Mouse (Mus musculus) gastrocnemius, postnatal 4 days (tissue): ENCODE measurements at regions not wholly inside any gene's neighbourhood (a gene's known extent, or its start where the extent isn't known, plus 50 kb on each side); places are given as distances from the start of the nearest gene placed in this dataset.

ENCODE experiments used
- DNase-seq, 2 experiments: peaks; one replicate each; pipeline ENCODE4 v3.0.0; 2021 to 2022; ENCODE audit warnings: low spot score in 2 of 2, mixed read lengths in 2 of 2

DNA sequence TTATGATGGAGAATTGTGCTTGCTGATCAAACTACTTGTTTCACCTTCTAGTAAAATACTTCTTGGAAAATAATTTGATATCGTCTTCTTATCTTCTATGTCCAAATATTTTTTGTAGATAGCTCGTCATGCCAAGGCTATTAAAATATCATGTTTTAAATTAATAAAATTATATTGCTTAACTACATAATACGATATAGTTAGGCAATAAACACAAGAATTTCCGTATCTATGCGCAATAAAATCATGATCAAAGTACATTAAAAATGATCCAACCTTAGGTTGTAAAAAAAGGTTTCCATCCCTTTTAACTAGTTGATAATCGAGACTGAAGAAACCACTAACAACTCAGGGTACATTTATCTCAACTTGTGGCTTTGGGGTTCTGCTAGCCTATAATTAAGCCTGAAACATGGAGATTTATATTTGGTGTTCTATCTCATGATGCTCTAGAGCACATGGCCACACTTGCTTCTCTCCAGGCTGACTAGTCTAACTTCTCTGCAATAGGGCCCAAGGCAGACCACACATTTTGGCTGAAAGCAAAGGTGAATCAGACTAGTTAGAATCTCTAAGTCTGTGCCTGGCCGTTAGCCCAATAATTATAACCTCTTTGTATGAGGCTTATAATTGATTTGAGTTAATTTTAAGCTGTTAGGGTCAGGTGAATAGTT, 314.5 kb downstream of the Plod2 start:
- DNase-seq = no peak

DNA sequence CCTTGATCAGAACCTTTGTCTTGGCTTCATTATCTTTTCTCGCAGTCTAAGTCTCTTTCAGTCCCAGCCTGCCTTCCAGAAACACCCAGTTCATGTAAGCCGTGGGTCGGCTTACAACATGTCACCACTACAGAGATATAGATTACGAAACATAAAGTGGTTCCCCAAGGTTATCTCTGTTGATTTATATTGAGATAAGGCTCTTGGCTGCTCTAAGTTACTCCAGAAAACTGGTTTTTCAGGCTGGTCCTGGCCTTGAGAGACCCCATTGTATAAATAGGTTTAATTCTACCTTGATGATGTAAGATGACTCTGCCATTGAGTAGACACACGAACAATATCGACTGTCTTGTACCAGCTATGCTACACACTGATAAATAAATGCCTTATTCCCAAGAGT, 323.8 kb downstream of the Plod2 start:
- DNase-seq = no peak

GRCm38 (mm10) chr9:92878589-92878988, 336.6 kb downstream of the Plod2 start:
- DNase-seq = peak; percentile 20 to 53

DNA sequence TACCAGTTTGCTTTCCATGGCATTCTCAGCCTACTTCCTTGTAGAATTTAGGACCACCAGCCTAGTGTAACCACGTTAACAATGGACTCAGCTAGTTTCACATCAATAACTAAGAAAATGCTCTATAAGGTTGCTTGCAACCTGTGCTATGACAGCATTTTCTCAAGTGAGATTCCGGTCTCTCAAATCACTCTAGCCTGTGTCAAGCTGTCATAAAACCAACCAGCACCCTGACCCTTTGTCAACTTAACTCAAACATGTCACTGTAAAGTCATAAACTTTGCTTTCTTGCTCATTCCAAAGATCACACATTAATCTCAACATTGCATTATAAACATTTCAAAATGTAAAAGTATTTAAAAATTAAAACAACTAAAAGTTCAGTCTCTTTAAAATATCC, 337.8 kb downstream of the Plod2 start:
- no peak for DNase-seq

- DNase-seq = no peak
These were observed 340.3 kb downstream of the Plod2 start for GRCm38 (mm10) chr9:92882251-92882832.

GRCm38 (mm10) chr9:92890063-92890462, 348.0 kb downstream of the Plod2 start:
- DNase-seq = no peak

- DNase-seq = no peak
These were observed 357.7 kb downstream of the Plod2 start for GRCm38 (mm10) chr9:92899733-92900132.

- no peak for DNase-seq
These were observed 365.1 kb downstream of the Plod2 start for GRCm38 (mm10) chr9:92907102-92907501.

GRCm38 (mm10) chr9:92919396-92919795, 377.4 kb downstream of the Plod2 start:
- DNase-seq = no peak

DNA sequence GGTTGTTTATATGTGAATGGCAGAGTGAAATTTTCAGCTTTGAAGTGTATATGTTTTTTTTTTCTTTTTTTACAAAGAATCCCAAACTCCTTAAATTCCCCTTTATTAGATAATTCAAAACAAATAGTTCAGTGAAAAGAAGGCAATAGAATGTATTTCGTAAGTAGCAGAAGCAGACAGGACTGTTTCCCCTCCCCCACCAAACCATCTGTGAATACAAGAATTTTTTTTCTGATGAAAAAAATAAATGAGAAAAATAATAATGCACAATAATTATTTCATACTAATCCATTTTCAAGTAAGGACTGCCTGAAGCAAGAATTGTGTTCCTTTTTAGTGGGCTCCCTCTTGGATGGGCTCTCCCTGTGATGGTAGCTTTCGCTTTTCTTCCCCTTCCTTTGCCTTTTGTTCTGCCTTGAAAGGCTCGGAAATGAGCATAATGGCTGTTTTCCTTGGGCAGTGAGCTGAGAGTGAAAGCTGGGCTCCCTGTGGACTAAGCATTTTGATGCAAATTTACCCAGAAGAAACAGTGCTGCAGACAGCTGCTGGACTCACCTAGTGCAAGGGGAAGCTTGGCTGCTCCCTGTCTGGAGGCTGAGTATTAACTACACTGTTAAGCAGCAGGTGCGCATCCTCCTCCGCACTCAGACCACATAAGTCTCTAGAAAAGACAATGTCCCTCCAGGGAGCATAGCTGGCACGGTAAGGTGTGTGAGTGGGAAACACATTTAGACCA, 388.4 kb downstream of the Plod2 start:
- DNase-seq = peak in 1 of 2 experiments; percentile 8

DNA sequence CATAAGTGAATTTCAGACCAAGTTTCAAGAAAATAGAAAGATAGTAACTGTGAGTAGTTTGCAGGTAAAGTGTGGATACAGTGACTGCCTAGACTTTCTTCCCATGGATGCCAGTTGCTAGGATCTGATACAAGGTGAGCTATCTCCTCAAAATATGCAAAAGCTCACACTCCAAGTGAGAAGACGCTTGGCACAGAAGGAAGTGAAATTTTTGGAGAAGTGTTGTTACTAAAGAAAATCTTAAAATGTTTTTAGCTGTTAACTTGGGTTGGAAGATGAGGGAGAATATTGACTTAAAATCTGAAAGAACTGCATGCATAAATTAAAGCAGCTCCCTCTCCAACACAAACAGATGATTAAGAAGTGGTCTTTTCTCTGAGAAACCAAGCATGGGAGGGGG, 395.8 kb downstream of the Plod2 start:
- DNase-seq = no peak

- DNase-seq = no peak
These were observed 408.1 kb downstream of the Plod2 start for GRCm38 (mm10) chr9:92950092-92950491.

DNA sequence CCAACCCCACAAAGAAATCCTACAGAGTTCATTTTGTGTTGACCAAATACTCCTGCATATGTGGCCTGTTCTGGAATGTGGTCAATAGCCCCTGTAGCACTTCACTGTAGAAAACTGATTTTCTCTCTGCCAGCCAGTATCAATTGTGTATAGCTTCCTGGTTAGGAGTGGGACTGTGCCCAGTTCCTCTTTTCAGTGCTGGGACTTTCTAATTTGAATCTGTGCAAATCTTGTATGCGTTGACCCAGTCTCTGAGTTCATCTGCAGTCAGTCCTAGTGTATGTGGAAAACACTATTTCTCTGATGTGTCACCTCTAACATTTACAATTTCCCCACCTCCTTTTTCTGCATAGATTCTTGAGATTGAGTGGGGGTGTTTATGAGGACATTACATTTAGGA, 421.3 kb downstream of the Plod2 start:
- DNase-seq = no peak

DNA sequence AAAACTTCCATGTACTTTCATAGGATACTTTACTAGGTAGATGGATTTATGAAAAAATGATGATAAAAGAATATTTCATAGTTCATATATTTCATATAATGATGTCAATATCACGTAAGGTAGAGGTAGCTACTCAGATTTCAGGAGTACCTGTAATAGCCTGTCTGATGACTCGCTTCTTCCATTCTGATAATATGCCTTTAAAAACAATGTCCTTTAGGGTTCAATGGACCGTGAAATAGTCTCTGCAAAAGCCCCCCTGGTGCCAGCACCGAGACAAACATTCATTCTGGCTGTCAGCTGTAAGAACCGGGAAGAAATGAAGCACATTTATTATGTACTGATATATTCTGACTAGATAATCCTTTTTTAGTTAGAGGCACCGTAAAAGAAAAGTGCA, 449.7 kb downstream of the Plod2 start:
- DNase-seq = no peak

- DNase-seq = no peak
These were observed 454.1 kb downstream of the Plod2 start for GRCm38 (mm10) chr9:92996156-92996555.

GRCm38 (mm10) chr9:93005182-93005953, 463.3 kb downstream of the Plod2 start:
- DNase-seq = no peak

GRCm38 (mm10) chr9:93008511-93009302, 466.7 kb downstream of the Plod2 start:
- no peak for DNase-seq

GRCm38 (mm10) chr9:93044298-93044912, 502.4 kb downstream of the Plod2 start:
- no peak for DNase-seq

- DNase-seq = no peak
These were observed 530.1 kb downstream of the Plod2 start for GRCm38 (mm10) chr9:93072140-93072539.

DNA sequence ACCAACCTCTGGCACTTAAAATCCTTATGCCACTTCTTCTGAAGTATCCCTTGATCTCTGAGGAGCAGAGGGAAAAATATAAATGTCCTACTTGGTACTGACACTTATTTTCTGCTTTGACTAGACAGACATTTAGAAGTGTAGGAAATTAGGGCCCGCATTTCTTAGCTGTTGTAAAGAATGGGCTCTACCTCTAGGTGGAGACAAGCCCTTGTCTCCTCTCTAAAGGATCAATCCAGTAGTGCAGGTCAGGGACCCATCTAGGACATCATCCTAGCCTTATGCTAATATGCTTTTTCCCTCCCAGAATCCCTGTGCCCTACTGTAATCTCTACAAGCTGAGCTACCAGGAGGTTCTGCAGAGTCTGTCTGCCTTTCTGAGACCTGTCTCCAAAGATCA, 541.1 kb downstream of the Plod2 start:
- DNase-seq = no peak
